9 mouse cellular contexts compared by ENCODE assay signal in the genomic region with DNA sequence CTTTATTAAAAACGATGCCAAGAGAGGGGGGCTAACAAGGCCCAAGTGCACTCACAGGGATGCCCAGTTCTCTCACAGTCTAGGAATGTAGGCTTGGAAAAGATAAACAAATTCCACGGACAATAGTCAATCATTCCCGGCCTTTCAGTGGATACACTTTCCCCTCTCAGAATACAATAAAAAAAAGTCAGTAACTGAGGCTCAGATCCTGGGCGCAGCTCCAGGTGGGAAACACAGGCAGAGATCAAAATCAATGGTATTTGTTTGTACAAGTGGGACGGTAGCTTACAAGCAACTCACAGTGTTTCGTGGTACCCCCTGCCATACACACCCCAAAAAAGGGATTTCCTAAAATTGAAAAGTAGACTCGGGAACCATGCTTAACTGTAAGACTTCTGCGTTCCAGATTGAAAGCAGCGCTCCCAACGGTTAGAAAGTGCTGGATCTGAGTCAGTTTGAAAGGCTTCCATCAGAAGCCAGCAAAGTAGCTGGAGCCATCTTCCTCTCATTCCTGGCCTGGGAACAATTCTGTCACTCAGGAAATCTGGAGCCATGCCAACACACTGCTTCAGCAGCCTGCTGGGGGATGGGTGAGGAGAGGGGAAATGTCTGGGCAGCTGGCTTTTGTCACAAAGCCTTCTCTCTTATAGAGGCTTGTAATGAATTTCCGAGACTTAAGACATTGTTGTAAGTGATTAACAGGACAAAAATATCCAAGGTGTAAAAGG.
DNase-seq lines count a peak whose midpoint lies in the region; ATAC-seq and TF ChIP-seq lines count a peak whose summit lies in the region.
"Had no signal": no experiment of that assay in that cellular context is flagged by ENCODE, and none has a peak within 500 bp of the region (broad histone marks: within the 10 kb centered on the region; RNA-seq: fewer than 3 reads in every experiment).

No protein-coding gene starts in this region.

- no peak for TF ChIP-seq POLR2A in liver, adult 2 months (IDR thresholded peaks at IDR 0.05; ENCODE audit: extremely low read depth, insufficient read depth, low read length)

- ATAC-seq in intestine, embryonic 14.5 days (replicated peaks; ENCODE audit: low FRiP score, low TSS enrichment, low read depth), result peak; percentile 88
- ATAC-seq in intestine, postnatal 0 days, result no peak
- peak; percentile 79 for ATAC-seq in embryonic facial prominence, embryonic 14.5 days (ENCODE audit: low read depth)
- peak; percentile 91 for ATAC-seq in neural tube, embryonic 13.5 days (ENCODE audit: low read depth)

- no peaks in the 10 kb centered on the region for H3K36me3 ChIP-seq in intestine, embryonic 14.5 days (ENCODE audit: control insufficient read depth, insufficient read depth, low read length)
- H3K36me3 ChIP-seq in intestine, postnatal 0 days (ENCODE audit: control insufficient read depth, insufficient read depth), result no peaks in the 10 kb centered on the region
- H3K36me3 ChIP-seq in embryonic facial prominence, embryonic 14.5 days (ENCODE audit: control insufficient read depth, insufficient read depth, low read length), result 0 out of 2 replicates have a peak, but pooled peaks cover under 1% of the 10 kb centered on the region
- H3K36me3 ChIP-seq in liver, adult 2 months (ENCODE audit: control insufficient read depth, insufficient read depth, low read length), result no peaks in the 10 kb centered on the region
- no peaks in the 10 kb centered on the region for H3K36me3 ChIP-seq in neural tube, embryonic 13.5 days

- peaks cover 26% of the 10 kb centered on the region for H3K4me1 ChIP-seq in intestine, embryonic 14.5 days (replicated peaks; ENCODE audit: control insufficient read depth, insufficient read depth, low read length)
- no peaks in the 10 kb centered on the region for H3K4me1 ChIP-seq in intestine, postnatal 0 days (replicated peaks; ENCODE audit: control insufficient read depth, insufficient read depth, low read length)
- peaks cover 34% of the 10 kb centered on the region for H3K4me1 ChIP-seq in embryonic facial prominence, embryonic 14.5 days (ENCODE audit: control insufficient read depth, insufficient read depth, low read length)
- H3K4me1 ChIP-seq in liver, adult 2 months (ENCODE audit: control insufficient read depth, insufficient read depth, low read length), result no peaks in the 10 kb centered on the region; the same call in 1 of the 2 replicates
- peaks cover 28% of the 10 kb centered on the region for H3K4me1 ChIP-seq in neural tube, embryonic 13.5 days (replicated peaks)

- no peak for TF ChIP-seq CTCF in intestine, postnatal 0 days (IDR thresholded peaks at IDR 0.05; ENCODE audit: low read depth)
- TF ChIP-seq CTCF in liver, adult 2 months (IDR thresholded peaks at IDR 0.05; ENCODE audit: low read depth, low read length), result no peak

- WGBS in intestine, embryonic 14.5 days, result 19% methylated on average over 11 of the region's 11 CpGs
- 37% methylated on average over 11 of the region's 11 CpGs for WGBS in intestine, postnatal 0 days
- whole genome bisulfite sequencing in embryonic facial prominence, embryonic 14.5 days, result 20% methylated on average over 11 of the region's 11 CpGs
- WGBS in liver, adult 2 months, result 35% methylated on average over 11 of the region's 11 CpGs
- WGBS in neural tube, embryonic 13.5 days, result 57% methylated on average over 11 of the region's 11 CpGs

- peak; percentile 80 for DNase-seq in intestine, embryonic 14.5 days (ENCODE audit: low spot score)
- DNase-seq in embryonic facial prominence, embryonic 14.5 days (ENCODE audit: low spot score), result peak; percentile 92
- DNase-seq in heart, adult 8-10 months (ENCODE audit: low spot score), result peak; percentile 87
- peak; percentile 87 for DNase-seq in kidney, postnatal 10 days
- DNase-seq in liver, adult 2 months (ENCODE audit: extremely low read depth, low read depth, low spot score), result peak; percentile 4
- no peak for DNase-seq in thymus, adult 18-20 months

- no peak overlapping the region for H3K4me3 ChIP-seq in intestine, embryonic 14.5 days (ENCODE audit: low read depth, low read length)
- H3K4me3 ChIP-seq in intestine, postnatal 0 days (ENCODE audit: low read depth, low read length), result no peak overlapping the region
- H3K4me3 ChIP-seq in embryonic facial prominence, embryonic 14.5 days (ENCODE audit: low read depth, low read length), result no peak overlapping the region
- no peak overlapping the region for H3K4me3 ChIP-seq in liver, adult 2 months (ENCODE audit: insufficient read depth, low read depth, low read length)
- H3K4me3 ChIP-seq in neural tube, embryonic 13.5 days, result no peak overlapping the region
- H3K4me3 ChIP-seq: erythroblast, embryonic 14.5 days had no signal

- H3K27me3 ChIP-seq in intestine, embryonic 14.5 days (replicated peaks; ENCODE audit: control insufficient read depth, insufficient read depth, low read length), result no peaks in the 10 kb centered on the region
- no peaks in the 10 kb centered on the region for H3K27me3 ChIP-seq in intestine, postnatal 0 days (replicated peaks; ENCODE audit: control insufficient read depth, insufficient read depth, low read length)
- no peaks in the 10 kb centered on the region for H3K27me3 ChIP-seq in embryonic facial prominence, embryonic 14.5 days (replicated peaks; ENCODE audit: control insufficient read depth, insufficient read depth, low read length)
- H3K27me3 ChIP-seq in liver, adult 2 months (ENCODE audit: control insufficient read depth, insufficient read depth, low read length), result no peaks in the 10 kb centered on the region
- H3K27me3 ChIP-seq in neural tube, embryonic 13.5 days, result no peaks in the 10 kb centered on the region

- H3K9ac ChIP-seq in intestine, embryonic 14.5 days (ENCODE audit: low read length), result no peak overlapping the region
- no peak overlapping the region for H3K9ac ChIP-seq in intestine, postnatal 0 days (ENCODE audit: low read depth, low read length)
- 0 out of 2 replicates have a peak overlapping the region, but pooled peaks have one; percentile 14 for H3K9ac ChIP-seq in embryonic facial prominence, embryonic 14.5 days (ENCODE audit: low read depth, low read length)
- no peak overlapping the region for H3K9ac ChIP-seq in liver, adult 2 months (ENCODE audit: low read depth, low read length)
- 0 out of 2 replicates have a peak overlapping the region, but pooled peaks have one; percentile 2 for H3K9ac ChIP-seq in neural tube, embryonic 13.5 days

- H3K79me2 ChIP-seq in liver, adult 2 months (ENCODE audit: control insufficient read depth, insufficient read depth, low read length), result no peaks in the 10 kb centered on the region

- peak overlapping the region; percentile 26 for H3K4me2 ChIP-seq in intestine, embryonic 14.5 days (ENCODE audit: low read length)
- no peak overlapping the region for H3K4me2 ChIP-seq in intestine, postnatal 0 days (replicated peaks; ENCODE audit: low read depth)
- peak overlapping the region; percentile 23 for H3K4me2 ChIP-seq in embryonic facial prominence, embryonic 14.5 days (ENCODE audit: low read depth, low read length)
- H3K4me2 ChIP-seq in neural tube, embryonic 13.5 days, result peak overlapping the region; percentile 22

- H3K9me3 ChIP-seq in intestine, embryonic 14.5 days (ENCODE audit: control insufficient read depth, low read length), result no peaks in the 10 kb centered on the region
- no peaks in the 10 kb centered on the region for H3K9me3 ChIP-seq in intestine, postnatal 0 days (ENCODE audit: control insufficient read depth)
- H3K9me3 ChIP-seq in embryonic facial prominence, embryonic 14.5 days (ENCODE audit: control insufficient read depth, low read length), result no peaks in the 10 kb centered on the region
- no peaks in the 10 kb centered on the region for H3K9me3 ChIP-seq in neural tube, embryonic 13.5 days

- peak overlapping the region; percentile 58 for H3K27ac ChIP-seq in intestine, embryonic 14.5 days (ENCODE audit: low read depth)
- no peak overlapping the region for H3K27ac ChIP-seq in intestine, postnatal 0 days (ENCODE audit: low read depth, low read length)
- H3K27ac ChIP-seq in embryonic facial prominence, embryonic 14.5 days (replicated peaks; ENCODE audit: low read depth, low read length), result peak overlapping the region; percentile 68
- H3K27ac ChIP-seq in liver, adult 2 months (replicated peaks; ENCODE audit: insufficient read depth, low read depth, low read length), result no peak overlapping the region
- peak overlapping the region; percentile 84 for H3K27ac ChIP-seq in neural tube, embryonic 13.5 days (replicated peaks)

Comparison
In these comparisons a context has a peak if more than half of its experiments do, and no peak if none do; other contexts are left out.
1. H3K27ac ChIP-seq: peak in intestine, embryonic 14.5 days (single experiment), embryonic facial prominence, embryonic 14.5 days (single experiment) and neural tube, embryonic 13.5 days (single experiment); none in intestine, postnatal 0 days (single experiment) and liver, adult 2 months (single experiment).
2. DNase-seq: peak in intestine, embryonic 14.5 days (single experiment), embryonic facial prominence, embryonic 14.5 days (single experiment), heart, adult 8-10 months (single experiment), kidney, postnatal 10 days (single experiment) and liver, adult 2 months (single experiment); none in thymus, adult 18-20 months (0 of 2).
3. H3K9ac ChIP-seq: peak in embryonic facial prominence, embryonic 14.5 days (single experiment) and neural tube, embryonic 13.5 days (single experiment); none in intestine, embryonic 14.5 days (single experiment), intestine, postnatal 0 days (single experiment) and liver, adult 2 months (single experiment).